Mouse (Mus musculus) cerebellum, adult 8-10 months (tissue): ENCODE results near the gene Tapbpl.
"Not testable (repeated sequence)": the region's sequence is repeated elsewhere in the genome, so short reads cannot be mapped to it uniquely, and the experiment has no call there.

ENCODE experiments used
- DNase-seq: peaks from one replicate; pipeline ENCODE4 v3.0.0; 2022

Tapbpl gene

GRCm38 (mm10) chr6:125231117-125232044 lies at the start of gene Tapbpl:
TSS of gene Tapbpl (minus strand) at chr6:125231860.
- peak; percentile 59 for DNase-seq

GRCm38 (mm10) chr6:125279729-125280128 lies 48.1 kb upstream of the Tapbpl start:
- no peak for DNase-seq

GRCm38 (mm10) chr6:125274841-125275563 lies 43.3 kb upstream of the Tapbpl start:
- no peak for DNase-seq

- no peak for DNase-seq
Observed at GRCm38 (mm10) chr6:125272228-125272785, 40.6 kb upstream of the Tapbpl start.

- DNase-seq = peak; percentile 95
Observed at GRCm38 (mm10) chr6:125271455-125272227, 40.0 kb upstream of the Tapbpl start.

GRCm38 (mm10) chr6:125268799-125269198 lies 37.1 kb upstream of the Tapbpl start:
- DNase-seq = no peak

DNA sequence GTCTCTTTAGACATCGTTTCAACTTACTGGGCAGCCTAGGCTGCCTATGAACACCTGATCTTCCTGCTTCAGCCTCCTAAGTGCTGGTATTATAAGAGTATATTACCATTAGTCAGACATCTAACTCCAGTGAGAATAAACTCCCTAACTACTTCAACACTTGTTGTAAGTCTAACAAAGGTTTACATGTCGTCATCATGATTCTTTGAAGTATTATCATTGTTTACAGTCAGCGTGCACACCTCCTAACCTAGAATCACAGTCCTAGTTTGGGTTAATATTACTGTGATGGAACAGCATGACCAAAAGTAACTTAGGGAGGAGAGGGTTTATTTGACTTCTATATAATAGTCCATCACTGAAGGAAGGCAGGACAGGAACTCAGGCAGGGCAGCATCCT lies 35.8 kb upstream of the Tapbpl start:
- no peak for DNase-seq

GRCm38 (mm10) chr6:125266600-125266999 lies 34.9 kb upstream of the Tapbpl start:
- not testable (repeated sequence) for DNase-seq

DNA sequence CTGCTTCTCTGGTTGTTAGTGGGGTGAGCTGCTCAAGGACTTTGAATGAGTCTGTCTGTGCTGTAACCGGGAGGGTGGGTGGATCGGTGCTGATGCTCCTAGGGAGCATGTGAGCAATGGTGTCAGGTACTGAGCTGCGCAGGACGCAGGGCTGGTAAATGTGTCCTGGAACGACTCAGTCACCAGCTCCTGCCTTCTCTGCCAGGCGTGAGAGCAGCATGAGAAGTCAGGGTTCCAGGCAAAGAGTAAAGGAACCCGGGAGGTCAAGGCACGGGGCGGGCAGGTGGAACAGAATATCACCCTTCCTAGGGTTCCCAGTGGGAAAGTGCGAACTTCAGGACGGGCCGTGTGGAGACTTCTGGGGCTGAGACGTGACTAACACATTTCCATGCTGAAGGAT lies 34.4 kb upstream of the Tapbpl start:
- no peak for DNase-seq

DNA sequence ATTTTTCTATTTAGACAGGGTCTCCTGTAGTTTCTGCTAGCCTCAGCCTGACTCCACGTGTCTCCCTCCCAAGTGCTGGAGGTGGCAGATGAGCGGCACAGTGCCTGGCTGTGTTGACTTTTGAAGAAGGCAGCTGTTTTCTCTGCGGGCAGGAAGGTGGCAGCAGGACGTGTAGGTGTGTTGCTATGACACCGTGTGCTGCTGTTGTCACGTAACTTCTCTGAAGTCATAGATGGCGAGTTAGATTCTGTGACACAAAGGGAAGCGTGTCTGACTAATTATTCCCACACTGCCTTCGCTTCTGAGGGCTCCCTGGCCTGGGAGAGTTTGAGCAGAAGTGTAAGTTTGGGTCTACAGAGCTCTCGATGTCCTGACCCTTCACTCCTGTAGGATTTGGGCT lies 33.6 kb upstream of the Tapbpl start:
- no peak for DNase-seq

GRCm38 (mm10) chr6:125264219-125264618 lies 32.6 kb upstream of the Tapbpl start:
- DNase-seq = no peak

DNA sequence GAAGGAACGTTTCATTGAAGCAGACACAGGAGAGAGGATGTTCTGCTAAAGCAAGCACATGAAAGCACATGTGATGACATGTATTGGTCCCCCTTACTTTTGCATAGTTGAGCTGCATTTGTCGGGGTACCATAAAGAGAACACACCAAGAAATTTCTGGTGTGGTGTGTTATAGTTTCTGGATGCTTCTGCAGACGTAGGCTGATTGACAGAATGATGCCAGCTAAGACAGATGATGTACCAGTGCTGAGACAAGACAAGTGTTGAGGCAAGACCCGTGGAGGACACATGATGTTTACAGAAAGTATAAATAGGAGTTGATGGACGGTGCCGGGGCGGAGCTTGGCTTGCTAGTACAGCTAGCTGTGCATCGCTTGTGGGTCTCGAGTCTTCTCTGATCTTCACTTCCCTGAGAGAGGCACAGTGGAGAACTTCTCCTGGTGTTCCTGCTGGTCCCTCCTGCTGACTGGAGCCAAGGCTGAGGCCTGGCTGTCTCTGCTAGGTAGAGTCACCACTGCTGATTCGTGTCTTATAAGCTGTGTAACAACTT lies 28.4 kb upstream of the Tapbpl start:
- no peak for DNase-seq

GRCm38 (mm10) chr6:125256222-125256966 lies 24.7 kb upstream of the Tapbpl start:
- peak; percentile 26 for DNase-seq

- no peak for DNase-seq
Observed at GRCm38 (mm10) chr6:125255516-125256044, 23.9 kb upstream of the Tapbpl start.

GRCm38 (mm10) chr6:125253863-125254715 lies 22.4 kb upstream of the Tapbpl start:
- no peak for DNase-seq

DNA sequence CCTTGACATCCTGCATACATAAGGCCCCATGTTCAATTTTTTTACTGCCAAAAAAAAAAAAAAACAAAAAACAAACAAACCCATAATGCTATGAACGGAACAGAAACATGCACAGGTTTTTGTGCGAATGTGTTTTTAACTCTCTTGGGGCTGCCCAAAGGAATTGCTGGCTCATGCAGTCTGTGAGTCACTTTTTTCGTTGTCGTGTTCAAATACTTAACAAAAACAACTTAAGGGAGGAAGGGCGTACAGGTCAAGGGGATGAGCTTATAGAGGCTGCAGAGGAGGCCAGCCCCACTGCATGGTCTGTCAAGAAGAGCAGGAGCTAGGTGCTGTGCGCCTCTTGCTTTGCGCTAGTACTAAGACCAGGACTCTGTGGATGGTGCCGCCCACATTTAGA lies 21.1 kb upstream of the Tapbpl start:
- DNase-seq = no peak

DNA sequence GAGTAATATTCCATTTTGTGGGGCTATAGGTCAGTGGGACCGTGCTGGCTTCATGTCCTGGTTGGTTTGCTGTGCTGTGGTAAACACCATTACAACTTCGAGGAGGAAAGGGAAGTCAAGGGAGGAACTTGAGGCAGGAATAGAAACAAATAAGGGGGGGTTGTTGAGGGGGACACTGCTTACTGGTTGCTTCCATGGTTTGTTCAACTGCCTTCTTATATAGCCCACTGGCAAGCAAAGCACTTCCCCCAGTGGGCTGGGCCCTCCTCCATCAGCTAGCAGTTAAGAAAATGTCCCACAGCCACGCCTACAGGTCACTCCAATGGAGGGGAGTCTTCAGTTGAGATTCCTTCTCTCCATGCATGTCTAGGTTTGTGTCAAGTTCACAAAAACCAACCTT lies 20.6 kb upstream of the Tapbpl start:
- no peak for DNase-seq

GRCm38 (mm10) chr6:125244551-125244950 lies 12.9 kb upstream of the Tapbpl start:
- no peak for DNase-seq

- no peak for DNase-seq
Observed at GRCm38 (mm10) chr6:125241566-125241965, 9.9 kb upstream of the Tapbpl start.

DNA sequence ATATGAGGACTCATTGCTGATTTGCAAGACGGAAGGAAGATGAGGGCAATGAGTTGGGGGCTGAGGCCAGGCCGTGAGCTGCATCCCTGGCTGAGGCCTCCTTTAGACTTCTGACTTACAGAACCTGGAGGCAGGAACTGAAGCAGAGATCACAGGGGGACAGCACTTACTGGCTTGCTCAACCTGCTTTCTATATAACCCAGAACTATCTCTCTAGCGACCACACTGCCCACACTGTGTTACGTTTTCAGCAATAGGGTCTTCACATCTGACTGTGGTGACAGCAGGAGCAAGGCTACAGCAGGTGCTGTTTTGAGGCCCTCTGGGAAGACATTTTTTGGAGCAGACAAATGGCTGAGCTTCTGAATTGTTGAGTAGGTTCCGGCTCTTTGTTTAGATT lies 9.0 kb upstream of the Tapbpl start:
- DNase-seq = no peak

GRCm38 (mm10) chr6:125239547-125239946 lies 7.9 kb upstream of the Tapbpl start:
- no peak for DNase-seq
